Mouse (Mus musculus) stomach, embryonic 16.5 days (tissue): ENCODE data around the gene Me1. TPM values are rescaled to one million over a fixed set of nuclear protein-coding genes. Genes with fewer than 3 reads are reported as not detected.

ENCODE experiments used
- ATAC-seq: fragments of 200-750 bp; cut with Nextera tagmentation; 2 replicates; pipeline ENCODE4 v1.8.0; 2017; ENCODE audit warnings: moderate number of reproducible peaks, moderate TSS enrichment; ENCODE audit not compliant: insufficient read depth, low FRiP score
- H3K27ac ChIP-seq: fragments of 300-500 bp; sonication (generic); 2 replicates; pipeline ENCODE4 v1.5.1; 2014; ENCODE audit warnings: low read length
- H3K27me3 ChIP-seq: fragments of 300-500 bp; sonication (generic); 2 replicates; pipeline ENCODE4 v1.6.1; 2014; ENCODE audit warnings: low read length, control low read depth, mixed read lengths; ENCODE audit not compliant: control insufficient read depth, insufficient read depth
- H3K36me3 ChIP-seq: fragments of 300-500 bp; sonication (generic); 2 replicates; pipeline ENCODE4 v1.6.1; 2014; ENCODE audit warnings: low read length; ENCODE audit not compliant: control insufficient read depth, insufficient read depth
- H3K4me1 ChIP-seq: fragments of 300-500 bp; sonication (generic); 2 replicates; pipeline ENCODE4 v1.6.1; 2014; ENCODE audit warnings: low read length, control low read depth, mixed read lengths; ENCODE audit not compliant: control insufficient read depth, insufficient read depth
- H3K4me2 ChIP-seq: fragments of 300-500 bp; sonication (generic); 2 replicates; pipeline ENCODE4 v1.6.1; 2014; ENCODE audit warnings: low read depth, low read length, mixed read lengths
- H3K4me3 ChIP-seq: fragments of 300-500 bp; sonication (generic); replicated peaks from 2 replicates; pipeline ENCODE4 v1.5.1; 2014; ENCODE audit warnings: mild to moderate bottlenecking, low read length
- H3K9ac ChIP-seq: fragments of 300-500 bp; sonication (generic); 2 replicates; pipeline ENCODE4 v1.6.1; 2014; ENCODE audit warnings: low read length
- H3K9me3 ChIP-seq: fragments of 300-500 bp; sonication (generic); replicated peaks from 2 replicates; pipeline ENCODE4 v1.6.1; 2016; ENCODE audit warnings: low read length, control low read depth; ENCODE audit not compliant: control insufficient read depth
- WGBS: fragments of 180-500 bp; shearing (Covaris S2); extraction: QIAGEN DNeasy Blood & Tissue Kit; methylation state at CpG from one replicate; pipeline ENCODE4 v1.1.7; 2014; 5-methylcytosine and 5-hydroxymethylcytosine counted together
- polyA plus RNA-seq: library from polyadenylated mRNA; unstranded; fragments of >200 nt; fragmentation: Nextera tagmentation; extraction: Ambion mirVana; gene quantifications from 2 replicates; pipeline ENCODE4 v1.2.1, GENCODE M21; 2015

Gene Me1
- 26.6 and 39.2 TPM in 2 replicates for polyA plus RNA-seq

GRCm38 (mm10) chr9:86695818-86696261 is at the start of gene Me1:
TSS of gene Me1 (minus strand) at chr9:86695953.
- Histone ChIP-seq H3K27ac (no peak within 1 kb of the TSS), H3K27me3 (no peaks in the 10 kb centered on the region), H3K4me2 (peak within 1 kb of the TSS; percentile 87), H3K4me3 (peak within 1 kb of the TSS; percentile 68), H3K4me1 (no peaks in the 10 kb centered on the region), H3K9ac (peak within 1 kb of the TSS; percentile 76), H3K9me3 (no peaks in the 10 kb centered on the region), H3K36me3 (no peaks in the 10 kb centered on the region)
- peak; percentile 85 for ATAC-seq
- WGBS: under 1% methylated on average over 39 of the region's 46 CpGs

GRCm38 (mm10) chr9:86744041-86744440 is 48.3 kb upstream of the Me1 start:
- Histone ChIP-seq H3K27ac (no peak overlapping the region), H3K9ac (peak overlapping the region; percentile 69), H3K9me3 (no peaks in the 10 kb centered on the region), H3K4me3 (peak overlapping the region; percentile 44), H3K27me3 (no peaks in the 10 kb centered on the region), H3K36me3 (no peaks in the 10 kb centered on the region), H3K4me2 (peak overlapping the region; percentile 55), H3K4me1 (peaks cover 12% of the 10 kb centered on the region)
- no peak for ATAC-seq
- whole genome bisulfite sequencing: 30% methylated on average over 5 of the region's 5 CpGs

GRCm38 (mm10) chr9:86742959-86743911 is 47.5 kb upstream of the Me1 start, which contains the start of gene Prss35:
TSS of gene Prss35 (plus strand) at chr9:86743649.
- no peaks in the 10 kb centered on the region for H3K9me3 ChIP-seq
- 4% methylated on average over 19 of the region's 19 CpGs for WGBS
- ATAC-seq: peak; percentile 65; the same call in 1 of the 2 replicates
- H3K9ac ChIP-seq: peak within 1 kb of the TSS; percentile 69
- no peaks in the 10 kb centered on the region for H3K27me3 ChIP-seq
- peak within 1 kb of the TSS; percentile 55 for H3K4me2 ChIP-seq
- H3K4me3 ChIP-seq: peak within 1 kb of the TSS; percentile 44
- no peak within 1 kb of the TSS for H3K27ac ChIP-seq
- peaks cover 12% of the 10 kb centered on the region for H3K4me1 ChIP-seq
- no peaks in the 10 kb centered on the region for H3K36me3 ChIP-seq

- Histone ChIP-seq H3K27ac (no peak overlapping the region), H3K27me3 (no peaks in the 10 kb centered on the region), H3K4me2 (no peak overlapping the region), H3K4me3 (no peak overlapping the region), H3K9me3 (no peaks in the 10 kb centered on the region), H3K36me3 (no peaks in the 10 kb centered on the region), H3K9ac (no peak overlapping the region), H3K4me1 (peaks cover 15% of the 10 kb centered on the region)
- ATAC-seq: no peak
- WGBS: 46% methylated on average over 3 of the region's 3 CpGs
Measured at GRCm38 (mm10) chr9:86739971-86740370, 44.2 kb upstream of the Me1 start.

- Histone ChIP-seq H3K4me1 (peaks cover 12% of the 10 kb centered on the region), H3K36me3 (no peaks in the 10 kb centered on the region), H3K27ac (no peak overlapping the region), H3K27me3 (no peaks in the 10 kb centered on the region), H3K4me3 (no peak overlapping the region), H3K9me3 (no peaks in the 10 kb centered on the region), H3K4me2 (no peak overlapping the region), H3K9ac (no peak overlapping the region)
- 94% methylated on average over 8 of the region's 8 CpGs for WGBS
- no peak for ATAC-seq
Measured at GRCm38 (mm10) chr9:86738801-86739200, 43.0 kb upstream of the Me1 start.

- WGBS: 80% methylated on average over 1 of the region's 1 CpGs
- Histone ChIP-seq H3K4me1 (peaks cover 5% of the 10 kb centered on the region), H3K36me3 (no peaks in the 10 kb centered on the region), H3K4me3 (no peak overlapping the region), H3K4me2 (no peak overlapping the region), H3K27ac (no peak overlapping the region), H3K27me3 (no peaks in the 10 kb centered on the region), H3K9ac (no peak overlapping the region), H3K9me3 (no peaks in the 10 kb centered on the region)
- no peak for ATAC-seq
Measured at GRCm38 (mm10) chr9:86738067-86738466, 42.3 kb upstream of the Me1 start.

GRCm38 (mm10) chr9:86736991-86737390 is 41.2 kb upstream of the Me1 start:
- Histone ChIP-seq H3K27ac (no peak overlapping the region), H3K4me3 (no peak overlapping the region), H3K36me3 (no peaks in the 10 kb centered on the region), H3K9me3 (no peaks in the 10 kb centered on the region), H3K4me1 (peaks cover 2% of the 10 kb centered on the region; the same call in 1 of the 2 replicates), H3K9ac (no peak overlapping the region), H3K4me2 (no peak overlapping the region), H3K27me3 (no peaks in the 10 kb centered on the region)
- 73% methylated on average over 4 of the region's 4 CpGs for WGBS
- ATAC-seq: no peak

GRCm38 (mm10) chr9:86734795-86735194 is 39.0 kb upstream of the Me1 start:
- H3K4me1 ChIP-seq: peaks cover 2% of the 10 kb centered on the region; the same call in 1 of the 2 replicates
- H3K4me2 ChIP-seq: no peak overlapping the region
- no peak for ATAC-seq
- WGBS: 51% methylated on average over 9 of the region's 9 CpGs
- no peaks in the 10 kb centered on the region for H3K27me3 ChIP-seq
- no peaks in the 10 kb centered on the region for H3K9me3 ChIP-seq
- H3K4me3 ChIP-seq: no peak overlapping the region
- no peak overlapping the region for H3K9ac ChIP-seq
- H3K36me3 ChIP-seq: no peaks in the 10 kb centered on the region
- H3K27ac ChIP-seq: no peak overlapping the region; the same call in 1 of the 2 replicates

- Histone ChIP-seq H3K27ac (no peak overlapping the region), H3K9ac (no peak overlapping the region), H3K27me3 (no peaks in the 10 kb centered on the region), H3K9me3 (no peaks in the 10 kb centered on the region), H3K4me3 (no peak overlapping the region), H3K36me3 (no peaks in the 10 kb centered on the region), H3K4me1 (peaks cover 2% of the 10 kb centered on the region; the same call in 1 of the 2 replicates), H3K4me2 (no peak overlapping the region)
- 0 out of 2 replicates have a peak, but pooled peaks have one; percentile 25 for ATAC-seq
Measured at GRCm38 (mm10) chr9:86734357-86734756, 38.6 kb upstream of the Me1 start.
